ENCODE assay signal across 33 mouse cellular contexts in the genomic region with DNA sequence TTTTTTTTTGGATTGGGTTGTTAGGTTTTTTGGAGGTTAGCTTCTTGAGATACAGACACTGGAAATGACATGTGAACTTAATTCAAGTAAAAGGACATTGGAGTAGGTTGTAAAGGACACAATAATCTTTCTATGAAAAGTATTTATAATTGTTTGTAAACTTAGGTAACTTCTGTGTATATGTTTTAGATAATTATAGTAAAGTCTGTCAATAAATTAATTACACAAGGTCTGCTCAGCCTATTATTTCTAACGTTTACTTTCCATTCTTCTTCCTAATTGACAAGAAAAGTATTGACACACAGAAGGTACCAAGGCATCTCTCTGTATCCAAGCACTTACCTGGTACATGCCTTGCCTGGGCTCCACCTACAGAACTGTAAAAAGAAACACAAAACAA. TPM values are rescaled to one million over a fixed set of nuclear protein-coding genes. Genes with fewer than 3 reads are reported as not detected.
"Had no signal": no experiment of that assay in that cellular context is flagged by ENCODE, and none has a peak within 500 bp of the region (broad histone marks: within the 10 kb centered on the region; RNA-seq: fewer than 3 reads in every experiment).

Gene Olfr1192-ps1, plus strand, starts transcription at position 301 of the 400 bp plus-strand sequence.

- H3K4me1 ChIP-seq: embryonic facial prominence, embryonic 10.5 days; embryonic facial prominence, embryonic 12.5 days; embryonic facial prominence, embryonic 13.5 days; embryonic facial prominence, embryonic 15.5 days; forebrain, embryonic 10.5 days; forebrain, embryonic 12.5 days; forebrain, embryonic 13.5 days; forebrain, embryonic 15.5 days had no signal

- H3K4me3 ChIP-seq: embryonic facial prominence, embryonic 10.5 days; embryonic facial prominence, embryonic 12.5 days; embryonic facial prominence, embryonic 13.5 days; embryonic facial prominence, embryonic 15.5 days; erythroblast, embryonic 14.5 days; forebrain, embryonic 10.5 days; forebrain, embryonic 12.5 days; forebrain, embryonic 13.5 days; forebrain, embryonic 15.5 days; gastrocnemius, adult 2 months; heart, adult 2 months had no signal

- H3K27ac ChIP-seq: embryonic facial prominence, embryonic 10.5 days; embryonic facial prominence, embryonic 12.5 days; embryonic facial prominence, embryonic 13.5 days; embryonic facial prominence, embryonic 15.5 days; forebrain, embryonic 10.5 days; forebrain, embryonic 12.5 days; forebrain, embryonic 13.5 days; forebrain, embryonic 15.5 days; gastrocnemius, adult 2 months; heart, adult 2 months had no signal

- DNase-seq: cerebellum, adult 8-10 months; cerebellum, adult 9-10 months; cerebellum, adult 9-11 months; cerebellum, postnatal 10 days; cerebellum, postnatal 14 days; cerebellum, postnatal 25 days; cerebellum, postnatal 36 days; embryo, embryonic 11 days; forebrain, postnatal 0 days; gastrocnemius, adult 2 months; gastrocnemius, postnatal 10 days; gastrocnemius, postnatal 14 days; gastrocnemius, postnatal 25 days; gastrocnemius, postnatal 36 days; heart, adult 11 months; heart, adult 18-20 months; heart, adult 2 months had no signal

RNA-seq across cellular contexts. Expression of gene Olfr1192-ps1, which starts in this region (rescaled TPM):
- polyA plus RNA-seq: cortical plate, adult 2 months; embryonic facial prominence, embryonic 10.5 days; embryonic facial prominence, embryonic 11.5 days; embryonic facial prominence, embryonic 12.5 days; embryonic facial prominence, embryonic 13.5 days; embryonic facial prominence, embryonic 15.5 days; erythroblast, embryonic 14.5 days; forebrain, embryonic 10.5 days; forebrain, embryonic 11.5 days; forebrain, embryonic 12.5 days; forebrain, embryonic 13.5 days; forebrain, embryonic 14.5 days; forebrain, embryonic 15.5 days; forebrain, embryonic 16.5 days; forebrain, postnatal 0 days; frontal cortex, adult 2 months; gonadal fat pad, adult 2 months; heart, adult 2 months had no signal
